Mouse (Mus musculus): Measurements from ENCODE around the gene Krtap17-1.

Gene Krtap17-1

DNA sequence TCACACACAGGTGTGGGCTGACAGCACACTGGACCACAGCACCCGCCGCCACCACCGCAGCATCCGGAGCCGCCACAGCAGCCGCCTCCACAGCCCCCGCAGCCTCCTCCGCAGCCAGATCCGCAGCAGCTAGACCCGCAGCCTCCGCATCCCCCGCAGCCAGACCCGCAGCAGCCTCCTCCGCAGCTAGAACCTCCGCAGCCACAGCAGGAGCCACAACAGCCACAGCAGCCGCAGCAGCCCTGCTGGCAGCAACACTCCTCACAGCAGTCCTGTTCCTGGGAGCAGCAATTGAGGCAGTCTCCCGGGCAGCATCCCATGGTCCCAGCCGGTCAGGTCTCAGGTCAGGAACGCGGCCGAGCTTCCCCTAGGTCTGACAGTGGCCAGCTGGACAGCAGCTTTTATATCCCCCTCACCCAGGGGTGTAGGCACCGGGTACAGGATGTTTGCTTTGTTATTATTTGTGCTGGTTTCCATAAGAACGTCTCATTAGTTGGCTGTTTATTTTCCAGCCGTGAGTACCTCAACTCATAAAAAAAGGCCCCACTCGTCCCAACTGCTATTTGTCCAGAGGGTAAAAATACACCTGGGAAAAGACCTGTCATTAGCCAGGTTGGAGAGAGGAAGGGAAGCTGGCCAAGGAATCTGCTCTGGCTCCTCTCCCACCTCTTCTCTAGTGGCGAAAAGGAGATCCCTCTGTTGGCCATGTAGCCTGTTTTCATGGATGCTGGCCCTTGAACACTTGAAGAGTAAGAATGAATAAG lies at the start of gene Krtap17-1:
Gene Krtap17-1, minus strand, starts transcription at position 375 of the 764 bp plus-strand sequence.
- no peak for DNase-seq (ENCODE audit: low spot score)

DNA sequence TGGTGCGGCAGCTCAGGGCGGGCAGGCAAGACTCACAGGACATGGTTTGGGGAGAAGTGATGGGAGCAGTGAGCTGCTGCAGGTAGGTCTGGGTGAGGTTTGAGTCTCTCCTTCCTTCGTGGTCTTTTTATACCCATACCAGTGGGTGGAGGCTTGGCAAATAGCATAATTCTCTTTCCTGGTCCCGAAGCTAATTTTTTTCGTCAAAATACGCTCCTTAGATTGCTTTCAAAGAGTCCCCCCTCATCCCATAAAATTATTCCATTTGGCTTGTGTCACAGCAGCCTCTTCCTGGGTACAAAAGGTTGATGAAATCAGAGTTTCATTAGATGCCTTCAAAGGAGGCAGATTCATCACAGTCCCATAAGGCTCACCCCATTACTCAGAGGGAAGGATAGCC lies 47.7 kb upstream of the Krtap17-1 start, which contains the start of gene Krt34:
Gene Krt34, minus strand, starts transcription at position 101 of the 400 bp plus-strand sequence.
- DNase-seq (ENCODE audit: low spot score), result no peak

- no peak for DNase-seq (ENCODE audit: low spot score)
Measured at GRCm38 (mm10) chr11:100029768-100030167, 36.0 kb upstream of the Krtap17-1 start, which contains the start of gene Krt33b. Krt33b (minus strand) TSS chr11:100029868.

- no peak for DNase-seq (ENCODE audit: low spot score)
Measured at GRCm38 (mm10) chr11:100021438-100021837, 27.6 kb upstream of the Krtap17-1 start.

- no peak for DNase-seq (ENCODE audit: low spot score)
Measured at GRCm38 (mm10) chr11:100019466-100019865, 25.7 kb upstream of the Krtap17-1 start.

DNA sequence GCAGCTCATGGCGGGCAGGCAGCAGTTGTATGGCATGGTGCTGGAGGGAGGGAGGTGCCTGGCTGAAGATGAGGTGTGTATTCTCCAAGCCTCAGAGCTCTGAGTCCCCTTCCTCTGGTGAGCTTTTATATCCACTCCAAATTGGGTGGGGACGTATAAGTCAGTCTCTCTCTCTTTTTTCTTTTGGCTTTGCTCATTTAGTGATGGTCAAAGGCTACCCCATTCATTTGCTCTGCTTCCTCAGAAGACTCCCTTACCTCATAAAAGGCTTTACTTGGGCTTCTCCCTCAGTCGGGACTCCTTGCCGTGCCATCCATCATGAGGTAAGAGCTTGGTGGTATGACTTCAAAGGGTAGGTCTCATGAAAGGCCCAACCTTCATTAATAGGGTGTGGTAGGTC lies 22.3 kb upstream of the Krtap17-1 start, which contains the start of gene Krt33a:
Gene Krt33a, minus strand, starts transcription at position 101 of the 400 bp plus-strand sequence.
- DNase-seq (ENCODE audit: low spot score), result no peak

DNA sequence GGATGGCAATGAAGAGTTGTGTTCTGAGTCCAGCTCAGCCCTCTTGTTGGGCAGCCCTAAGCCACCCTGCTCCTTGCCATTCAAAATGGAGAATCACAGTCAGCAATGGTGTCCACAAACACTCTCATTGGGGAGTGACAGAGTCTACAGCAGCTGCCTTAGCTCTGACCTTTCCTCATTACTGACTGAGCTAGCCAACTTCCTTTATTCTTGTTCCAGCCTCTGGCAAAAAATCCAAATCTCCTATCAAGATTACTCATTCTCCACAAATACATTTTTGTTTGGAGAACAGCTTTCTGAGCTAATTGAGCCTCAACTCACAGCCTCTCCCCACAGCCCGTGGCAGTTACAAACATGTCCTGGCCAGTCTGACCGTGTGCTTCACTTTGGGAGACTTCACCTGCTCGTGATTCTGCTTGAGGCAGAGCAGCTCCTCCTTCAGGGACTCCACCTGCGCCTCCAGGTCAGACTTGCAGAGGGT lies 19.9 kb upstream of the Krtap17-1 start:
- no peak for DNase-seq (ENCODE audit: low spot score)

- DNase-seq (ENCODE audit: low spot score), result no peak
Measured at GRCm38 (mm10) chr11:100010682-100011081, 16.9 kb upstream of the Krtap17-1 start.

- no peak for DNase-seq (ENCODE audit: low spot score)
Measured at GRCm38 (mm10) chr11:100008336-100008735, 14.5 kb upstream of the Krtap17-1 start.

DNA sequence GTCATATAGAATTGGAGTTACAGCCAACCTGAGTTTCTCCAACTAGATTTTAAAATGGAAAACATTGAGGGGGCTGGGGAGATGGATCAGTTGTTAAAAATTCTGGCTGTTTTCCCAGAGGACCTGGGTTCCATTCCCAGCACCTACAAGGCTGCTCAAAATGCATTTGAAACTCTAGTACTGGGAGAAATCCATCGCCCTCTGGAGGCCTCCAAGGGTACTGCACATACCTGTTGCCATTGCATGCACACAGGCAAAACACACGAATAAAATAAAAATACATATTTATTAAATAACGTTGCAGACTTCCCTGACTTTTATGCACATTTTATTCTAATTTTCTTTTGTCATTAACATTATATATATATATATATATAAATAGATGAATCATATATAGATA lies 12.8 kb upstream of the Krtap17-1 start:
- no peak for DNase-seq (ENCODE audit: low spot score)

DNA sequence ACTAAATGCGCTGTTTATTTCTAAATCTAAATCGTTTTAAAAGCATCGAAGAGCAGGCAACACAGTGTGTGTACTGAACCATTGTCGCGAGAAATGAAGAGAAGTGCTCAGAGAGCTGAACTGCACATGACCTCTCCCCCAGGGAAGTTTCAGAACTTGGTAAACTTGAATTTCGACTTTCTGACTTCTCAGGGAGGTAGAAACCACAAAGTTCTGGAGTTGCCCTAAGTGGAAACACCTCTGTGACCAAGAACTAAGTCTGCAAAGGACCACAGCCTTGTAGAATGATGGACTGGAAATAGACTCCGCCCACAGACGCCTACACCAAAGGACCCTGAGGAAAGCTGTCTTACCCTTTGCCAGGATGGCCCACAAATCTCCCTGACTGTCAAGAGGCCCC lies 12.1 kb upstream of the Krtap17-1 start:
- DNase-seq (ENCODE audit: low spot score), result no peak

DNA sequence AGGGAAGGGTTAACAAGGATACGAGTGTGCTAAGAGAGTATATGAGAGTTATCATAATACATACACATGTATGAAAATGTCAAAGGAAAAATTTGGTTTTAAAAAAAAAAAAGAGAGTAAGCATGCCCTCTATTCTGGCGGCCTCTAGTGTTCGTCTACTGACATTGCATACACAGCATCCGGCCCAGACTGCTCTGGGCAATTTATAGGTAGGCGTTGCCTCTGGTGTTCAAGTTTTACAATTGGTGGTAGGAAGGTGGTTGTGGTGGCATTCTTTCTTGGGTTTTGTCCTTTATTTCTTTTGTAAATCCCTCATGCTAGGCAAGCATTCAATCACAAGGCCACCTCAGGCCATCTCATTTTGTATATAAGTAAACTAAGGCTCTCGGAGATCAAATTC lies 11.1 kb upstream of the Krtap17-1 start:
- peak; percentile 12 for DNase-seq (ENCODE audit: low spot score)

DNA sequence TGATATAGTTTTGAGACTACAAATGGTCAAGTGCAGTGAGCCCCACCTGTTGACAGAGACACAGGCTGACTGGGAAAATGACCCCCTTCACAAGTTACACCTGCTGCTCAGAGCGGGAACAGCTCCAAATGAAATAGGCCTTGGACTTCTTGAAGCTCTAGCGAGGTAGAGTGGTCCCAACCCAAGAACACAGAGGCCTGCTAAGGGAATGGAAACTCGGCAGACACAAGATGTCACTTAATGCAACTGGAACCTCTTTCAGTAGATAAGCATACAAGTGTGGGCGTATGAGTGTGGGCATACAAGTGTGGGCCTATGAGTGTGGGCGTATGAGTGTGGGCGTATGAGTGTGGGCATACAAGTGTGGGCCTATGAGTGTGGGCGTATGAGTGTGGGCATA lies 5.3 kb upstream of the Krtap17-1 start:
- DNase-seq (ENCODE audit: low spot score), result no peak

DNA sequence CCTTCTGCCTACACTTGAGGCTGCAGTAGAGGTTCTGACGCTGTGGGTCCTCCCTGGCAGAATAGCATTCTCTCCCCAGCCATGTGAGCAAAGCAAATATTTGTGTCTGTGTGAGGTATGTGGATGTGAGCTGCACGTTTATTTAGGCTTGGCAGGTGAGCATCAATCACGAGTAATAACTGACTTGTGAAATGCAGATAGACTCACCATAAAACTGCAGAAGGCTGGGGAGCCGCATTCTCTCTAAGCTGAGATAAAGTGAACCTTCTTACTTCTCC lies 529 bp upstream of the Krtap17-1 start:
- no peak for DNase-seq (ENCODE audit: low spot score)

DNA sequence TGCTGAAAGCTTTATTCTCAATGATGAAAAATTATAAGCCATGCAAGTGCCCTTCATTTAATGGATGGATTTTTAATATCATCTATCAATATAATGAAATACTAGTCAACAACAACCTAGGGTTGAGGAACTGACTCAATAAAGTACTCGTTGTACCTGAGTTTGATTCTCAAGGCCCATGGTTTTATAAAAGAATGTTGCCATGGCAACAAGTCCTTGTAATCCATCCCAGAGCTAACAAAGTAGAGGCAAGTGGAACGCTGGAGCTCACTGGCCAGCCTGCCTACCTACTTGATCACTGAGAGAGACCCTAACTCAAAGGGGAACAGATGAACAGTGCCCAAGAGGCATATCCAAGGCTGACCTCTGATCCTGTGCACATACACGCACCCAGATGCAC lies 3.2 kb downstream of the Krtap17-1 start:
- no peak for DNase-seq (ENCODE audit: low spot score)

- no peak for DNase-seq (ENCODE audit: low spot score)
Measured at GRCm38 (mm10) chr11:99989881-99990405, 3.9 kb downstream of the Krtap17-1 start.

DNA sequence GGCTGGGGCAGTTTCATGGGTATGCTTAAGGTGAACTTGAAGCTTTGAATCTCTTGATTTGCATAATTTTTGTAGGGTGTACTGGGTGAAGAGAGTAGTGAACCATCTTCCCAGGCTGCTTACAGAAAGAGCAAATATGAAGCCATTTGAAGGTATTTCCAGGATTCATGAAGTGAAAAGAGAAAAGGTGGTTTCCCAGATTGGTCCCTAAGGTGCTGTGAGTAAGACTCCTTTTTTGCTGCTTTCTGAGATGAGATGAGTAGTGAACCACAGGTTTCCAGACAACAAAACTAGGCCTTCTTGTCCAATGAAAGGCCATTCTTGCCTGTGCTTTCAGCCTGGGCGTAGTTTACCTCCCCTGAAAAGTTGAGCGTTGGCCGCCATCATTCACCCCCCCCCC lies 5.3 kb downstream of the Krtap17-1 start:
- no peak for DNase-seq (ENCODE audit: low spot score)

DNA sequence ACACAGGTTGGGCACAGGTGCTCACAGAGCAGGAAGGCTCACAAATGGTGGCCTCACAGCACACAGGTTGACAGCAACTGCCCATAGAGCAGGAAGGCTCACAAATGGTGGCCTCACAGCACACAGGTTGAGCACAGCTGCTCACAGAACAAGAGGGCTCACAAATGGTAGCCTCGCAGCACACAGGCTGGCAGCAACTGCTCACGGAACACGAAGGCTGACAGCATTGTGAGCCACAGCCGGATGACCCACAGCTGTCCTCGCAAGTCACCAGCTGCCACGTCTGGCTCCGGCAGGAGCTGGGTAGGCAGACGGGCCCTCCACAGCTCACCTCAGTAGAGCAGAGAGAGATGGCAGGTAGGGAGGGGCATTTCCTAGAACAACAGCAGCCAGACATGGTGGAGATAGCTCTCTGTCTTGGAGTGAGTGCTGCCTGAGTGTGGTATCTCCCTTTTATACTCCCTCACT lies 7.6 kb downstream of the Krtap17-1 start, which contains the start of gene Krtap16-1:
Gene Krtap16-1, minus strand, starts transcription at position 418 of the 468 bp plus-strand sequence.
- no peak for DNase-seq (ENCODE audit: low spot score)

DNA sequence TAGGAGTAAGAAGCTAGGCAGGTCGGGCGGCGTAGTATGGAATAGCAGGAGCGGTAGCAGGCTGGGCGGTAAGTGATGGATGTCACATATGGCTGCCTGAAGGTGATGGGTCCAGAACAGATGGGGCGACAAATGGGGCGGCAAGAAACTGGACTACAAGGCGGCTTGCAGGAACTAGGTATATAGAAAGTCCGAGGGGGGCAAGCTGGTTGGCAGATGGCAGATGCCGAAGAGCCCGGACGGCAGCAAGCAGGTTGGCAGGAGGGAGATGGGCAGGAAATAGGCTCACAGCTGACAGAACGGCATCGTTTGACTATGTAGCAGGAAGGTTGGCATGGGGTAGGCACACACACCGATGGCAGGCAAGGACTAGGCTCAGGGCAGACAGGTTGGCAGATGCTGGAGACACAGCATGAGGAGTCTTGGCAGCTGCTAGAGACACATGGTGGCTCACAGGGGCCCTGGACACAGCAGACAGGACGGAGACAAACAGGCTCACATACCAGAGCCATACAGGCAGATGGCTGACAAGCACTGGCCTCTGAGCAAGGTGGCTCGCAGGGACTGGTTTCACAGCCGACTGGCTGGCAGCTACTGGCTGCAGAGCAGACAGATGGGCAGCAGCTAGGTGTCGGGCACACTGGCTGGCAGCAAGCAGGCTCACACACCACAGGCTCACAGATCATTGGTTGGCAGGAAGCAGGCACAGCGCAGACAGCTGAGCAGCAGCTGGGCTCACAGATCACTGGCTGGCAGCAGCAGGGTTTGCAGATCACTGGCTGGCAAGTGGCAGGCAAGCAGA lies 8.3 kb downstream of the Krtap17-1 start:
- DNase-seq (ENCODE audit: low spot score), result no peak

- no peak for DNase-seq (ENCODE audit: low spot score)
Measured at GRCm38 (mm10) chr11:99983442-99983841, 10.4 kb downstream of the Krtap17-1 start.

DNA sequence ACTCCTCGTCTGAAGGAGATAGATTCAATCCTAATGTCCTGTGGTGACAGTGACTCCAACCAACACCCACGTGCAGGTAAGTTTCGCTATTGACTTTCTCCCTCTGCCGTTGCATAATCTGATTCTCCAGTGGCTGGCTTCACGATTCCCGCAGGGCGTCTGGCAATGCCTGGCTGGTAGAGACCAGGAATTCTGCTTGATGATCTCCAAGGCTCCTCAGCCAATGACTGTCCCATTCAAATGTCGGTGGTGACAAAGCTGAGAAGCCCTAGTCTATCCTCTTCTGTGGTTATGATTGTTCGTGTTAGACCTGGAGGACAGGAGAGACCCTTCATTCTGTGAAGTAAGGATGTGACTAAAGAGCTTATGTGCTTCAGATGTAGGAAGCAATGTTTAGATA lies 11.1 kb downstream of the Krtap17-1 start:
- DNase-seq (ENCODE audit: low spot score), result no peak

DNA sequence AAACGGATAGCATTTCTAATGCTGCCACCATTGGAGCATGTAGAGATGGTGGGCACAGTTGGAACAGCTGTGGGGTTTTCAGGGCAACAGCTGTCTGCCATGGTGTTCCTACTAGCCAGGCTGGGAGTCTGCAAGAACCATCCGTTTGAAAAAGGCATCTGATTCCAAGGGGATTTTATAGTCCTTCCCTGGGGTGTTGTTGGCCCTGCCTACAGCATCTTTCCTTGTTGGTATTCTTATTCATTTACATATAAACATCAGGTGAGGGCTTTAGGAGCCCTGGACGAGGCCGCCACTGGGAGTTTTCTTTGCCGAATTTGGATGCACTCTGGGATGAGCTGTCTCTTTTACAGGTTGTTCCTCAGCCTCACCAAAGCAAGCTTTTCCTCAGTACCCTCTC lies 14.8 kb downstream of the Krtap17-1 start, which contains the start of gene Krtap29-1:
Gene Krtap29-1, minus strand, starts transcription at position 101 of the 400 bp plus-strand sequence.
- no peak for DNase-seq (ENCODE audit: low spot score)

- peak; percentile 41 for DNase-seq (ENCODE audit: low spot score)
Measured at GRCm38 (mm10) chr11:99965961-99966360, 27.8 kb downstream of the Krtap17-1 start.

All from yolk sac, embryonic 10.5 days (tissue).